Mouse (Mus musculus): ENCODE results near the gene Eif3g.

The Eif3g gene

DNA sequence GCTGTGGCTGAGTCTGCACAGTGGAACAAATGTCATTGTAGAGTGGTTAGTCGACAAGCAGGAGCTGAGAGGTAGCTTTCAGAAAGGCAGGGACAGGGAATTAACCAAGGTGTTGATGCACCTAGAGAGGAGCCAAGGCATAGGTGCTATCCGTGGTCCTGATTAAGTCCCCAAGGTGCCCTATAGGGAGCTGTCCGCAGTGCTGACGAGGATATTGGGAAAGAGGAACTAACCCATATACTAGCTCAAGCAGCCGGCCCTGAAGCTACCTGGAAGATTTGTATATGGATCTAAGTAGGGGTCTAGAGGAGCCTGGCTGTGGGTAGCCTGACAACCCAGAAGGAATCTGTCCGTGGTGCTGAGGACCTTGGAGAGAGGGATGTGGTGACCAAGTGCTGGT lies 41.3 kb downstream of the Eif3g start:
- no peak for DNase-seq (ENCODE audit: low spot score)

DNA sequence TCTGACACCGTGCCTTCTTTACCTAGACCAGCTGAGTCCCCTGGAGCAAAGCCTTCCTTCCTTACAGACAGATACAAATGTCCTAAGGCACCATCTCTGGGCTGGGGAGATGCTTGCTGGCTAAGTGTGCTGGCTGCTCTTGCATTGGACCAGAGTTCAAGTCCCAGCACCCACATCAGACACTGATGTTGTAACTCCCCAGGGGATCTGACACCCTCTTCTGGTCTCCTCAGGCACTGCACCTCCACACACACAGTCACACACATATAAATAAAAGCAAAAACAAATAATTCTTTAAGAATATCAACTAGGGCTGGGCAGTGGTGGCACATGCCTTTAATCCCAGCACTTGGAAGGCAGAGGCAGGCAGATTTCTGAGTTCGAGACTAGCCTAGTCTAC lies 48.2 kb downstream of the Eif3g start:
- no peak for DNase-seq (ENCODE audit: low spot score)
